In the genomic region with DNA sequence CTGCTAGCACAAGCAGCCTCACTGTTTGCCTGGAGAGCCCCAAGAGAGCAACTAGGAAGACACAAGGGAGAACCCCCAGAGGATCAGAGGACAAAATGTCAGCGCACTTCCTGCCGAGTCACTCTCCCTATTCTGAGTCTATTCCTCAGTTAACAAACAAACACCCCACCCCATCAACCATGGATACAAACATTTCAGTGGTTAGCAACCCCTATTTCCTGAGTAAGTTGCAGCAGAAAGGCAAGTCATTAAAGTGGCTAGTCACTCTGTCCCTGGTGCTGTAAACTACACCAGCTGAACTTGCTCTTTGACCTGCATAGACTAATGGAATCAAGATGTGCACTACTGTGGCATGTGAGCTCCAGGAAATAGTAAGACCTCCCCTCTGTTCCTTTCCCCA, we compare ENCODE assay signal across 7 mouse cellular contexts.
DNase-seq lines count a peak whose midpoint lies in the region; ATAC-seq lines count a peak whose summit lies in the region.

No protein-coding gene starts in this region.

- peaks cover 21% of the 10 kb centered on the region for H3K4me1 ChIP-seq in limb, embryonic 13.5 days

- no peaks in the 10 kb centered on the region for H3K27me3 ChIP-seq in limb, embryonic 13.5 days

- no peak overlapping the region for H3K4me2 ChIP-seq in limb, embryonic 13.5 days (replicated peaks)

- no peak overlapping the region for H3K9ac ChIP-seq in limb, embryonic 13.5 days

- H3K27ac ChIP-seq in limb, embryonic 13.5 days: peak overlapping the region; percentile 48

- WGBS in limb, embryonic 13.5 days: 22% methylated on average over 2 of the region's 2 CpGs

- H3K36me3 ChIP-seq in limb, embryonic 13.5 days: peaks cover under 1% of the 10 kb centered on the region; the same call in 1 of the 2 replicates

- no peak for ATAC-seq in limb, embryonic 13.5 days (ENCODE audit: low FRiP score, low read depth)
- no peak for ATAC-seq in megakaryocyte progenitor cell, adult 5-6 weeks (replicated peaks; ENCODE audit: poor library complexity)

- no peaks in the 10 kb centered on the region for H3K9me3 ChIP-seq in limb, embryonic 13.5 days

- DNase-seq in 416B (ENCODE audit: low read depth): peak; percentile 80
- peak; percentile 16 to 24 for DNase-seq in CD8-positive naive resting alpha-beta T cell, adult 2 months (ENCODE audit: low read depth in 2 of 2, low spot score in 2 of 2)
- peak; percentile 59 to 65 for DNase-seq in heart, adult 9 months (ENCODE audit: low spot score in 2 of 2)
- no peak for DNase-seq in c-Kit-positive CD71-positive TER-119-positive erythroid progenitor cells, embryonic 14.5 days (ENCODE audit: low spot score)
- DNase-seq in cerebellum, adult 9-11 months: no peak

- H3K4me3 ChIP-seq in limb, embryonic 13.5 days: no peak overlapping the region

Comparison
In these comparisons a context has a peak if more than half of its experiments do, and no peak if none do; other contexts are left out.
1. DNase-seq: peak in 416B (single experiment), CD8-positive naive resting alpha-beta T cell, adult 2 months (2 of 2) and heart, adult 9 months (2 of 2); none in c-Kit-positive CD71-positive TER-119-positive erythroid progenitor cells, embryonic 14.5 days (single experiment) and cerebellum, adult 9-11 months (single experiment).